Mouse (Mus musculus) embryonic fibroblast, embryonic 13.5 days (primary cell): ENCODE data around the gene Stat1. TPM values are rescaled to one million over a fixed set of nuclear protein-coding genes. Genes with fewer than 3 reads are reported as not detected.

Source experiments
- H3K27ac ChIP-seq: 2 replicates; pipeline ENCODE4 v1.5.1; 2012; ENCODE audit warnings: low read length, control low read depth, inconsistent platforms; ENCODE audit not compliant: insufficient read depth
- H3K4me1 ChIP-seq: 2 replicates; pipeline ENCODE4 v1.6.1; 2011; ENCODE audit warnings: low read length; ENCODE audit not compliant: control insufficient read depth, insufficient read depth
- H3K4me3 ChIP-seq: 2 replicates; pipeline ENCODE4 v1.5.1; 2011; ENCODE audit warnings: mild to moderate bottlenecking, control low read depth, low read length; ENCODE audit not compliant: insufficient read depth
- CTCF ChIP-seq: IDR thresholded peaks from 2 replicates; pipeline ENCODE4 v1.5.1; 2011; ENCODE audit warnings: mild to moderate bottlenecking, control low read depth, low read length, moderate library complexity, borderline replicate concordance; ENCODE audit not compliant: insufficient read depth
- POLR2A ChIP-seq: IDR thresholded peaks from 2 replicates; pipeline ENCODE4 v1.6.1; 2011; ENCODE audit warnings: low read depth, mild to moderate bottlenecking, control low read depth, low read length, moderate library complexity
- polyA plus RNA-seq: library from polyadenylated mRNA; stranded (reverse); fragments of >200 nt; gene quantifications from 2 replicates; pipeline ENCODE4 v1.2.4, GENCODE M21; 2011; ENCODE audit warnings: low read depth; ENCODE audit not compliant: missing spikeins, insufficient read length

Gene Stat1
- polyA plus RNA-seq, 1 experiment = 68.0 TPM

DNA sequence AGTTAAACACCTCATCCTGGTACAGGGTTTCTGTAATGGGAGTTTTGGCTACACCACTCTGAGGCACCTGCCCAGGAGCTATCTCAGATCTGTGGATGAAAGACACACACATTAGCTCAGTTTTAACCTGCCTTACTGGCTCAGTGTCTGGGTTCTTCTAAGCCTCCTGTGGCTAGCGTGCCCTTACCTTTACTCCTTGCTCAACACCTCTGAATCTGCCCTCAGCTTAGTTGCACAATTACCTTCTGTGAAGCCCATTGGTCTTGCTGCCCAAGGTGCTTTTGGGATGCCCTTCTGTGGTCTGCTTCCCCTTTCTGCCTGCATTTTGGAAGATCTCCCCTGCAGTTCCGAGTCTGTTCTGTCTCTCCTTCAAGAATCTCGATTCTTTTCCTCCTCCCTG, 5.6 kb downstream of the Stat1 start:
- H3K4me1 ChIP-seq = no peaks in the 10 kb centered on the region
- TF ChIP-seq POLR2A (no peak), CTCF (no peak)
- H3K4me3 ChIP-seq = no peak overlapping the region
- no peak overlapping the region for H3K27ac ChIP-seq

DNA sequence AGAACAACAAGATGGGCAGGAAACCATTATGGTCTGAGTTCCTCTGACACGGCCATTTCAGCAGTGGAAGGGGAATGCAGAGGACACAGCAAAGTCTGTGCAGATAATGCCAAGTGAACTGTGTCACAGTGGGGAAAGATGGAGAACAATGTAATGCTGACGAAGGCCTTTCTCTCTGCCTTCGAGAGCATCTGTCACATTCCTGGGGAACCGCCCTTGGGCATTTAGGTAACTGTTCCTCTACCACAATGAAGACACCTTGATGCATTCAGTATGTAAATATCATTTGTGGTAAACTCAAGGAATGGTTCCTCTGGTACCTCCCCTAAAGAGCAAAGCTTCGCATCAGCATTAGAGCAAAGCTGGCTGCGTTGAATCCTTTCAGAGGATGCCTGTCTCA, 8.1 kb downstream of the Stat1 start:
- Histone ChIP-seq H3K4me1 (no peaks in the 10 kb centered on the region), H3K27ac (no peak overlapping the region), H3K4me3 (no peak overlapping the region)
- TF ChIP-seq POLR2A (no peak), CTCF (no peak)

DNA sequence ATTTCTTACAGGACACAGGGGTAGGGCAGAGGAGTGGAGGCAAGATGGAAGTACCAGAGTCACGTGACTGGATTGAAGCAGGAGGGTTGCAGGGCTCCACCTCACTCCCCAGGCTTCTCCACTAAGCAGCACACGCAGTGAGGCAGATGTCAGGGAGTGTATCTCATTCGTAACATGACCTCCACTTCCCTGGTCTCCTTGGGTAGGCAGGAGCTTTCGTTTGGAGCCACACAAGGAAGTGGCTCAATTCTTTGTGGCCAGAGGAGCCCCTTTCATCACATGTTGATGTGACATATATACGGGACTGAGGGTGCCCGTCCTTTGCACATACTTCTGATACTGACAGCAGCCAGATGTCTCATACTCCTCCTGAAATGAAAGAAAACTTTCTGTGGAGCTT, 10.6 kb downstream of the Stat1 start:
- Histone ChIP-seq H3K4me3 (no peak overlapping the region), H3K4me1 (no peaks in the 10 kb centered on the region), H3K27ac (no peak overlapping the region)
- TF ChIP-seq CTCF (no peak), POLR2A (no peak)

DNA sequence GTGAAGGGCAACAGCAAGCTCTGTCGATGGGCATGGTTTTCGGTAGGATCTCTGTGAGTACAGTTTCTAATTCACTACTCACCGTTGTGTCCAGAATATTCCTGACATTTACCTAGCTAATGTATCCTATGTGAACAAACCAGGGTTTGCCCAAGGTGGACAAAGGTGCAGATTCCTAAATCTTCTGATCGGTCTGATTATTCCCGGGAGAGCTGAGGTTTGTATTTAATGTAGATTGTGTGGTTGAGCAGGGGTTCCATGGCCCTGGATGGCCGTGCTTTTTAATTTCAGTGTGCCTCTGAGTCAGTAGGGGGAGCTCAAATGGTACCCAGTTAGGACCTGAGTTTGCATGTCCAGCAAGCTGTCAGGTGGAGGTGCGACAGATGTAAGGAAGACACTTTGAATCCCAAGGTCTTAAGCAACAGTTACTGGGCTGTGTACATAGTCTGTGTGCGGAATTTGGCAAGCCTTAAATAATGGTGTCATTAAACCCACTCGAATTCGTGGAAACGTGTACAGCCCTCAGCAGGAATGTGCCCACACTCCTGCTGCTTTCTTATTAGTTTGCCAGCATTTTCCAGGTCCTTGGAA, 12.6 kb downstream of the Stat1 start:
- Histone ChIP-seq H3K4me3 (no peak overlapping the region), H3K27ac (no peak overlapping the region), H3K4me1 (no peaks in the 10 kb centered on the region)
- TF ChIP-seq CTCF = no peak
- no peak for TF ChIP-seq POLR2A

DNA sequence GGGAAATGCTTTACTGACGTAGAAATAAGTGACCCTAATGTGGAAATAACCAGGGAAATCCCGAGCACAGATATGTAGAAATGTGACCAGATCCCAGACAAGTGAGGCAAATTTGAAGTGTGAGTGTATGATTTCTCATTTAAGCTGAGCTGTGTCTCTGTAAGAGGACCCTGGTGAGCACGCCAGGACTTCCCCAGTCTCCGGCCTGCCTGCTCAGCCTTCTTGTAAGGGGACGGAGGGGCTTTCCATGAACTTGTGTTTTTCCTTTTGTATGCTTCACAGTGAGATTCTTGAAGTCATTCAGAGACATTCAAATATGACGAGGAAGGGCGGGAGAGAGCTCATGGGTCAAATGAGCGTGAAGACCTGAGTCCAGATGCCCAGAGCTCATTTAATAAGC, 14.0 kb downstream of the Stat1 start:
- no peak for TF ChIP-seq CTCF
- Histone ChIP-seq H3K4me3 (no peak overlapping the region), H3K27ac (no peak overlapping the region), H3K4me1 (no peaks in the 10 kb centered on the region)

DNA sequence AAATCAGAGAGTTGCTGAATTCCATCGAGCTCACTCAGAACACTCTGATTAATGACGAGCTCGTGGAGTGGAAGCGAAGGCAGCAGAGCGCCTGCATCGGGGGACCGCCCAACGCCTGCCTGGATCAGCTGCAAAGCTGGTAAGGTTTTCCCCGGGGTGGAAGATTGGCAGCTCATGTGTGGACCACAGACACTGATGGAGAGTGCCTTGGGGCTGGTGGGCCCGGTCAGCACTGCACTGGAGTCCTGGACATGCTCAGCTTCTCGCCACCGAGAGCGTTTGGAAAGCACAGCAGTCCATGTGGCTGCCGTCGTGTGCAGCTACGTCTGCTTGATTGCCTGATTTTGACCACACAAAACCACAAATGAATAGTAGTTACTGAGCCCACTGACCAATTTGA, 18.1 kb downstream of the Stat1 start:
- no peaks in the 10 kb centered on the region for H3K4me1 ChIP-seq
- no peak overlapping the region for H3K27ac ChIP-seq
- no peak overlapping the region for H3K4me3 ChIP-seq
- TF ChIP-seq POLR2A (no peak), CTCF (no peak)

DNA sequence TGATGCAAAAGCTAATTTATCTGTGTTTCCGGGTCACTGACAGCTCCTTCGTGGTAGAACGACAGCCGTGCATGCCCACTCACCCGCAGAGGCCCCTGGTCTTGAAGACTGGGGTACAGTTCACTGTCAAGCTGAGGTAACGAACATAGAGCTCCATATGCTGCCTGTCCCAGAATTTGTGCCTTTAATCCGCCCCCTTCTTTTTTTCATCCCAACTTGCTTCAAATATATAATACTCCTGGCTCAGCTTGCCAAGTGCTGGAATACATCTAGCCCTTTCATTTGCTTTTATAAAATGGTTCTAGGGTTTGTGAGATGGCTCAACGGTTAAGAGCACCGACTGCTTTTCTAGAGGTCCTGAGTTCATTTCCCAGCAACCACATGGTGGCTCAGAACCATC, 21.3 kb downstream of the Stat1 start:
- Histone ChIP-seq H3K4me3 (no peak overlapping the region), H3K4me1 (no peaks in the 10 kb centered on the region), H3K27ac (no peak overlapping the region)
- TF ChIP-seq POLR2A (no peak), CTCF (no peak)

DNA sequence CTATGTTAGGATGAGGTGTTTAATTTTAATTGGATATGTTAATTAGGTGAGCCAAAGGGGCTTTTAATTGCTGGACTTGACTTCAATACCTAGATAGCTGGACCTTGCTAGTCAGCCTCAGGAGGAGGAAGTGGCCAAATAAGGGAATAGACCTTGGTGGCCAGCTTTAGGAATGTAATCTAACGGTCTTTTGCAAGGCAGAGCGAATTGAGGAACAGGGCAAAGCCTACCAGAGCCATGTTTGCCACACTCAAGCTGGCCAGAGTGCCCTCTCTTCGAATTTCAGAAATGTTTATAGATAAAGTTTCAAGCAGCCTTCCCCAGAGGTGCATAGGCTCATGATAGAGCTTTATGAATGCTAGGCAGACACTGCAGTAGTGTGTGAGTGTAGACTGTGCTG, 22.2 kb downstream of the Stat1 start:
- Histone ChIP-seq H3K4me3 (no peak overlapping the region), H3K27ac (no peak overlapping the region), H3K4me1 (no peaks in the 10 kb centered on the region)
- no peak for TF ChIP-seq POLR2A
- TF ChIP-seq CTCF = no peak

DNA sequence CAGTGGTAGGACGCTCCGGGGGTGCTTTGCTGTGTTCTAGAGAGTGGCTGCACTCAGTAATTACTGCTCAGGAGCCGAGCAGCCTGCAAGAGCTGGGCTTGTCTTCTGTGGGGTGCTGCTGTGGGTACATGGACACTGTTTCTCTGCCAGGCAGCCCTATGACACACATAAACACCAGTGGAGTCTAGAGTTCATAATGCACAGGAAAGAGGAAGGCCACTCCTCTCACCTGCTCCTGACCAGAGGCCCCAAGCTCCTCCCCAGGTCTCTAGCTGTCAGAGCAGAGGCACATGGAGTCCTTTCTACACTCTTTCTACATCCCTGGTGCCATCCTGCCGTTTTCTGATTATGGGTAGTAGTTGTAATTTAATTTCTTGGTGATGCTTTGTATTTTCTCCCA, 22.9 kb downstream of the Stat1 start:
- H3K27ac ChIP-seq = no peak overlapping the region

DNA sequence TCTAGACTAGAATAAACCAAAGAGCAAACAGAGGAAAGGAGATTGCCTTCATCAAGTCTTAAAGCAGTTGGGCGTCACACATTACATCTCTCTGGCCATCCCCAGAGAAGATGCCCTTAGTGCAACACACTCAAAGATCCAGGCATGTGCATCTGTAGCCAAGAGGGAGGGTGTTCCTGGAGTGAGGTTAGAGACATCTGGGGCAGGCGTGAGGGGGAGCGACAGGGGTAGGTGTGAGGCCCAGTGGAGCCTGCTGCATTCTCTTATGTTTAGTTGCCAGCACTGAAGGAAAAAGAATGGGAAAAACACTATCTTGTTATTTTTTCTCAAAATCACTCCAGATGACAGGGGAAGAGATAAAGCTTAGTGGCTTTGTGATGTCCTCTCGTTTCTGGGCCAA, 24.0 kb downstream of the Stat1 start:
- no peak overlapping the region for H3K27ac ChIP-seq
- TF ChIP-seq POLR2A (no peak), CTCF (no peak)
- H3K4me1 ChIP-seq = no peaks in the 10 kb centered on the region
- H3K4me3 ChIP-seq = no peak overlapping the region

More for the DNA sequence above, 22.9 kb downstream of the Stat1 start:
- Histone ChIP-seq H3K4me1 (no peaks in the 10 kb centered on the region), H3K4me3 (no peak overlapping the region)
- TF ChIP-seq CTCF = no peak
- no peak for TF ChIP-seq POLR2A
